Mouse (Mus musculus): ENCODE measurements at regions not wholly inside any gene's neighbourhood (a gene's known extent, or its start where the extent isn't known, plus 50 kb on each side); places are given as distances from the start of the nearest gene placed in this dataset.
A peak's percentile ranks its signal among the peaks of the same experiment; 100 is the strongest.

- H3K27ac ChIP-seq, result no peak overlapping the region
- ATAC-seq, result no peak
- H3K4me3 ChIP-seq (replicated peaks), result no peak overlapping the region
- H3K4me2 ChIP-seq (replicated peaks), result no peak overlapping the region
- H3K27me3 ChIP-seq (replicated peaks), result no peaks in the 10 kb centered on the region
- no peak overlapping the region for H3K9ac ChIP-seq
- 0 out of 2 replicates have a peak, but pooled peaks cover 6% of the 10 kb centered on the region for H3K4me1 ChIP-seq (replicated peaks)
- no peaks in the 10 kb centered on the region for H3K36me3 ChIP-seq
- 85% methylated on average over 6 of the region's 6 CpGs for WGBS
- H3K9me3 ChIP-seq, result no peaks in the 10 kb centered on the region
Measured at GRCm38 (mm10) chr6:140297561-140297960, 126.3 kb upstream of the Plekha5 start.

- ATAC-seq, result peak; percentile 24; the same call in 1 of the 2 replicates
- 69% methylated on average over 12 of the region's 13 CpGs for WGBS
Measured at GRCm38 (mm10) chr6:140290109-140290508, 133.7 kb upstream of the Plekha5 start.

DNA sequence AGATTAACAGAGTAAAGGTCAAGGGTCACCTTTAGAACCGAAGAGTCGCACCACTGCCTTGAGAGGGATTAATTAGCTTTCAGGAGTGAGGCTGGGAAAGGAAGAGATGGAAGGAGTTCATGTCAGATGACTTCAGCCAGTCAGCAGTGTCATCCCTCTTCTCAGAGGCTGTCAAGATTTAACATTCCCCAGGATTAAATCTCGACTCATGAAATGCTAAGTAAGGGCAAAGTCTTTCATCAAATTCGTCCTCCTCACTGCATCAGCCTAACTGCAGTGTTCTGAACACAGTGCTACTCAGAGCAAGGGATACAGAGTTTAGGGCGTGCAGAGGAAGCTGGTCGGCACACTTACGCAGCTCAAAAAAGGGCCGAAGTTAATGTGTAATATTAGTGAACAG lies 135.1 kb upstream of the Plekha5 start:
- no peaks in the 10 kb centered on the region for H3K36me3 ChIP-seq
- H3K4me1 ChIP-seq (replicated peaks), result no peaks in the 10 kb centered on the region
- no peak overlapping the region for H3K9ac ChIP-seq
- H3K4me3 ChIP-seq (replicated peaks), result no peak overlapping the region
- H3K27ac ChIP-seq, result no peak overlapping the region
- H3K9me3 ChIP-seq, result no peaks in the 10 kb centered on the region
- WGBS, result 27% methylated on average over 8 of the region's 8 CpGs
- no peaks in the 10 kb centered on the region for H3K27me3 ChIP-seq (replicated peaks)
- no peak overlapping the region for H3K4me2 ChIP-seq (replicated peaks)
- peak; percentile 62; the same call in 1 of the 2 replicates for ATAC-seq

More at GRCm38 (mm10) chr6:140290109-140290508, 133.7 kb upstream of the Plekha5 start:
- no peaks in the 10 kb centered on the region for H3K4me1 ChIP-seq (replicated peaks)
- no peak overlapping the region for H3K4me2 ChIP-seq (replicated peaks)
- no peak overlapping the region for H3K27ac ChIP-seq
- H3K9ac ChIP-seq, result no peak overlapping the region
- no peaks in the 10 kb centered on the region for H3K9me3 ChIP-seq
- H3K36me3 ChIP-seq, result no peaks in the 10 kb centered on the region
- no peak overlapping the region for H3K4me3 ChIP-seq (replicated peaks)
- H3K27me3 ChIP-seq (replicated peaks), result no peaks in the 10 kb centered on the region

- H3K4me2 ChIP-seq (replicated peaks), result no peak overlapping the region
- H3K4me3 ChIP-seq (replicated peaks), result no peak overlapping the region
- 64% methylated on average over 7 of the region's 7 CpGs for WGBS
- no peaks in the 10 kb centered on the region for H3K36me3 ChIP-seq
- H3K4me1 ChIP-seq (replicated peaks), result peaks cover 10% of the 10 kb centered on the region
- H3K27me3 ChIP-seq (replicated peaks), result no peaks in the 10 kb centered on the region
- no peak for ATAC-seq
- H3K27ac ChIP-seq, result peak overlapping the region; percentile 86
- no peak overlapping the region for H3K9ac ChIP-seq
- H3K9me3 ChIP-seq, result no peaks in the 10 kb centered on the region
Measured at GRCm38 (mm10) chr6:140282285-140282577, 141.6 kb upstream of the Plekha5 start.

- H3K27ac ChIP-seq, result peak overlapping the region; percentile 86
- no peaks in the 10 kb centered on the region for H3K27me3 ChIP-seq (replicated peaks)
- no peak; the same call in 1 of the 2 replicates for ATAC-seq
- H3K9ac ChIP-seq, result no peak overlapping the region
- H3K4me1 ChIP-seq (replicated peaks), result peaks cover 10% of the 10 kb centered on the region
- no peaks in the 10 kb centered on the region for H3K9me3 ChIP-seq
- peak overlapping the region; percentile 43 for H3K4me2 ChIP-seq (replicated peaks)
- 59% methylated on average over 17 of the region's 17 CpGs for WGBS
- no peak overlapping the region for H3K4me3 ChIP-seq (replicated peaks)
- no peaks in the 10 kb centered on the region for H3K36me3 ChIP-seq
Measured at GRCm38 (mm10) chr6:140281488-140282284, 142.2 kb upstream of the Plekha5 start.

DNA sequence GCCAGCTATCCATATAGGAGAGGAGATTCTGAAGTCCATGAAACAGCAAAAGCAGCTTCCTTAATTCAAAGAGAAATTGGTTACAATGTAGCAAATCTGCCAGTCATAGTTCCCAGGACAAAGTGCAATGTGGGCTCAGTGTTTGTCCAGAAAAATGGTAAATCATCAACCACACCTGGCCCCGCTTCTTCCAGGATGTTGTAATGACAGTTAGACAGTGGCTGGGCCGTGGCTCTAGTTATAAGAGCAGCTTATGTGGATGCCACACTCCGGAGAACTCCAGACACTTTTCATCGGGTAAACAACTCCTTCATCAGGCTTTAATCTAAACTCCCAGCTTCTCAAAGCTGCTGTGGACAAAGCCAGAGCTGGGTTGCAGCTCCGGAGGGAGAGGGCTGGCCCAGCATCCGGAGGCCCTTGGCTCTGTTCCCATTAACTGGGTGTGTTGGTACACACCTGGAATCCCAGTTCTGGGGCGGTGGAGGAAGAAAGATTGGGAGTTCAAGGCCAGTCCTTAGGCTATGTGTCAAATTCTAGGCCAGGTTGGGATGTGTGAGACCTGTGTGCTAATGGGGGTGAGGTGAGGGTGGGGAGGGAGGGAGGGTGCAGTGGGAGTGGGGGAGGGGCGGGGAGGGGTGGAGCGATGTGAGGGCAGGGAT lies 142.9 kb upstream of the Plekha5 start:
- H3K4me2 ChIP-seq (replicated peaks), result peak overlapping the region; percentile 43
- H3K27ac ChIP-seq, result peak overlapping the region; percentile 86
- peak; percentile 94 for ATAC-seq
- no peak overlapping the region; the same call in 1 of the 2 replicates for H3K4me3 ChIP-seq (replicated peaks)
- 9% methylated on average over 9 of the region's 9 CpGs for WGBS
- H3K9ac ChIP-seq, result no peak overlapping the region
- no peaks in the 10 kb centered on the region for H3K36me3 ChIP-seq
- H3K27me3 ChIP-seq (replicated peaks), result no peaks in the 10 kb centered on the region
- H3K9me3 ChIP-seq, result no peaks in the 10 kb centered on the region
- peaks cover 10% of the 10 kb centered on the region for H3K4me1 ChIP-seq (replicated peaks)

DNA sequence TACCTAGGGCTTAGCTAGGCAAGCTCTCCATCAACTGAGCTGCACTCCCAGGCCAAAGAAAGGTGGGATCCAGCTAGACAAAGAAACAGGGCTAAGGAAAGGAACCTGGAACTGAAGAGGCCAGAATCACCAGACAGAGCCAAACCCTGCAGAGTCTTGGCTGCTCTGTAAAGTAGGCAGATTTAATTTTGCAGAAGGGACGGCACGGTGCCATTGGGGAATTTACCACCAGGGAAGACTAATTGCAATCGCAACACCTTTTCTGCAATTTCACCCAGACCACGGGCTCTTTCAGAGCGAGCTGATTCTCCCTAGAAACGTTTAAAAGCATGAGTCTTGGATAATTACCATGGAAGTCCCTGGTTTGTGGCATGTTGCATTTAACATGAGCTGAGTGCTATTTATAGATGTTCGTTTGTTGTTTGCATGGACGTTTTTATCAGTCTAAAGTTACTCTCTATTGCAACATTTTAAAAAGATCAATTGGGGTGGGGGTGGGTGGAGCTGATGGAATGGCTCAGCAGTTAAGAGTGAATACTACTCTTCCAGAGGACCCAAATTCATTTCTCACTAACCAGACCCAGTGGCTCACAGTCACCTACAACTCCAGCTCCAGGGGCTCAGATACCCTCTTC lies 144.0 kb upstream of the Plekha5 start:
- peaks cover 10% of the 10 kb centered on the region for H3K4me1 ChIP-seq (replicated peaks)
- no peaks in the 10 kb centered on the region for H3K36me3 ChIP-seq
- H3K4me2 ChIP-seq (replicated peaks), result no peak overlapping the region
- no peak overlapping the region for H3K4me3 ChIP-seq (replicated peaks)
- H3K27ac ChIP-seq, result peak overlapping the region; percentile 86
- H3K9ac ChIP-seq, result no peak overlapping the region
- 73% methylated on average over 8 of the region's 8 CpGs for WGBS
- H3K9me3 ChIP-seq, result no peaks in the 10 kb centered on the region
- H3K27me3 ChIP-seq (replicated peaks), result no peaks in the 10 kb centered on the region
- ATAC-seq, result no peak

DNA sequence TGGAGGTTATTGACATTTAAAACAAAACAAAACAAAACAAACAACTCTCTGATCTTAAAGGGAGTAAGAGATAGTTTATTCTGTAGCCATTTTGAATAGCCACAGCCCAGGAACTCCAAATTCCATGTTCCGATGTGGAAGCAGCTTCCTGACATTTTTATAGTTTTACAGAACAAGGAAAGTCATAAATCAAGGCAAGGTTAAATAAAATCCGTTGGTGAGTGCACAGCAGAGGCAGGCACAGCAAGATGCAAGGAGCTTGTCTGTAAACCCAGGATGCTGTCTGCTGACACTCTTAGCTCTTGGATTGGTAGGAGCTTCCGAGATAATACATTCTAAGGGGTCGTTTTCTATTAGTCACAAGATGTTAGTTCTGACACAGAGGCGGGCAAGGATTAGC lies 145.1 kb upstream of the Plekha5 start:
- no peaks in the 10 kb centered on the region for H3K27me3 ChIP-seq (replicated peaks)
- no peak for ATAC-seq
- H3K27ac ChIP-seq, result peak overlapping the region; percentile 86

GRCm38 (mm10) chr6:140270592-140270991 lies 153.3 kb upstream of the Plekha5 start:
- no peak overlapping the region for H3K4me3 ChIP-seq (replicated peaks)
- WGBS, result 82% methylated on average over 6 of the region's 6 CpGs
- ATAC-seq, result no peak
- H3K4me1 ChIP-seq (replicated peaks), result no peaks in the 10 kb centered on the region
- no peaks in the 10 kb centered on the region for H3K36me3 ChIP-seq
- H3K9ac ChIP-seq, result no peak overlapping the region
- H3K27ac ChIP-seq, result no peak overlapping the region
- no peaks in the 10 kb centered on the region for H3K9me3 ChIP-seq
- H3K27me3 ChIP-seq (replicated peaks), result no peaks in the 10 kb centered on the region
- no peak overlapping the region for H3K4me2 ChIP-seq (replicated peaks)

More for the DNA sequence above, 145.1 kb upstream of the Plekha5 start:
- 0 out of 2 replicates have a peak overlapping the region, but pooled peaks have one; percentile 1 for H3K4me2 ChIP-seq (replicated peaks)
- H3K36me3 ChIP-seq, result no peaks in the 10 kb centered on the region
- H3K4me1 ChIP-seq (replicated peaks), result peaks cover 10% of the 10 kb centered on the region
- WGBS, result 18% methylated on average over 5 of the region's 5 CpGs
- no peaks in the 10 kb centered on the region for H3K9me3 ChIP-seq
- no peak overlapping the region for H3K9ac ChIP-seq
- H3K4me3 ChIP-seq (replicated peaks), result no peak overlapping the region

DNA sequence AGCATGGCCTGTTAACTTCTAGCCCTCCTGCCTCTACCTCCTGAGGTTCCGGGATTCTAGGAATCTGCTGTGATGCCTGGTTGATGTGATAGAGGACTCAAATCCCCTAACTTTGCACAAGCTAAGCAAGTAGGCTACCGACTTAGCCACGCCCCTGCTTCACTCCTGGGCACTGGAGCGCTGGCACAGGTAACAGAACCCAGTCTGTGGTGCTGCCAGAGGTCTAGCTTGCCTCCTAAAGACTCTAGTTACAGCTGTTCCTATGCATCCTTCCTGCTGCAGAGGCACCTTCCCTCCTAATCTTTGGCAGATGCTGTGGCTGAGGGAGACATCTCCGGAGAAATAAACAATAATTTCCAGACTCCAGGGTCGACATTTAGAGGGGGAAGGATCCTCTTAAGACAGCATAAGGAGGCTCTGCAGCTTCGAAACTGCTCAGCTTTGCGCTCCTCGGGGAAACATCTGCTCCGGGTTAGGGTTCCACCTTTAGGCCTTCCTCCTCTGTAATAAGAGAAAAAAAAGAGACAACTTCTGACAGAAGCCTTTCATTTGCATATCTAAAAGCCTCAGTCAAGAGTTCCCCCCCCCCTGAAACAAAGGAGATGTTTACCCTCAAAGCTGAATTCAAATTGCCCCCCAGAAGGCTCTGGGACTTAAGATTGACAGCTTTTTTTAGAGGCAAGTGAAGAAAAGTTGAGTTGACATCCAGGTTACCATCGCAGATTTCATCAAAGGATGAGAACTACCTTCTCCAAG lies 155.4 kb upstream of the Plekha5 start:
- Histone ChIP-seq H3K27ac (0 out of 2 replicates have a peak overlapping the region, but pooled peaks have one; percentile 7), H3K9ac (no peak overlapping the region), H3K4me2 (replicated peaks) (no peak overlapping the region), H3K9me3 (no peaks in the 10 kb centered on the region), H3K36me3 (no peaks in the 10 kb centered on the region), H3K4me1 (replicated peaks) (no peaks in the 10 kb centered on the region), H3K27me3 (replicated peaks) (no peaks in the 10 kb centered on the region), H3K4me3 (replicated peaks) (no peak overlapping the region)
- WGBS, result 37% methylated on average over 11 of the region's 11 CpGs
- ATAC-seq, result peak; percentile 31; the same call in 1 of the 2 replicates

DNA sequence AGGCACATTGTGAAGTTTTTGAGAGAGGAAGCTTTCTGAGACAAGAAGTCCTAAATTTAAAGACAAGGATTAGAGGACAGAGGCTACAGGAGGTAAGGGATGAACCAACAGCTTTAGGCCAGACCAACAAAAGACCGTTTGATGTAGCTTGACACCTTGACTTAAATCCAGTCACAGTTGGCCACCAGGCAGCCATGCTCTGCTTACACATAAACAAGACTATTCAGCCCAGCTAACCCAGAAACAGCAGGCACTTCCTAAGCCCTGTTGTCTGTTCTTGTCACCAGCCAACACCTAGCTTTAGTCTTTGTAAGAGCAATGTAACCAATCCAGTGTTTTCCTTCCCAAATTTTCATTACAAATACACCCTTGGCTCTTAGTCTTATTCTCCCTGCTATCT lies 159.9 kb upstream of the Plekha5 start:
- H3K36me3 ChIP-seq, result no peaks in the 10 kb centered on the region
- H3K27me3 ChIP-seq (replicated peaks), result no peaks in the 10 kb centered on the region
- no peak for ATAC-seq
- H3K4me2 ChIP-seq (replicated peaks), result no peak overlapping the region
- H3K9me3 ChIP-seq, result no peaks in the 10 kb centered on the region
- no peak overlapping the region for H3K9ac ChIP-seq
- no peak overlapping the region for H3K4me3 ChIP-seq (replicated peaks)
- H3K27ac ChIP-seq, result no peak overlapping the region
- H3K4me1 ChIP-seq (replicated peaks), result no peaks in the 10 kb centered on the region
- 50% methylated on average over 1 of the region's 1 CpGs for WGBS

- H3K27me3 ChIP-seq (replicated peaks), result no peaks in the 10 kb centered on the region
- ATAC-seq, result no peak
- H3K36me3 ChIP-seq, result no peaks in the 10 kb centered on the region
- H3K9ac ChIP-seq, result no peak overlapping the region
- no peak overlapping the region for H3K4me3 ChIP-seq (replicated peaks)
- no peak overlapping the region for H3K4me2 ChIP-seq (replicated peaks)
- H3K4me1 ChIP-seq (replicated peaks), result no peaks in the 10 kb centered on the region
- WGBS, result 84% methylated on average over 1 of the region's 1 CpGs
- no peak overlapping the region for H3K27ac ChIP-seq
- no peaks in the 10 kb centered on the region for H3K9me3 ChIP-seq
Measured at GRCm38 (mm10) chr6:140261813-140262212, 162.0 kb upstream of the Plekha5 start.
